Mouse (Mus musculus) kidney, postnatal 25 days (tissue): ENCODE results near the gene Adgrl1.
"Not testable (repeated sequence)": the region's sequence is repeated elsewhere in the genome, so short reads cannot be mapped to it uniquely, and the experiment has no call there.

Experiments
- DNase-seq, 2 experiments: peaks; one replicate each; pipeline ENCODE4 v3.0.0; 2021; ENCODE audit warnings: mixed read lengths in 2 of 2

Adgrl1 gene

DNA sequence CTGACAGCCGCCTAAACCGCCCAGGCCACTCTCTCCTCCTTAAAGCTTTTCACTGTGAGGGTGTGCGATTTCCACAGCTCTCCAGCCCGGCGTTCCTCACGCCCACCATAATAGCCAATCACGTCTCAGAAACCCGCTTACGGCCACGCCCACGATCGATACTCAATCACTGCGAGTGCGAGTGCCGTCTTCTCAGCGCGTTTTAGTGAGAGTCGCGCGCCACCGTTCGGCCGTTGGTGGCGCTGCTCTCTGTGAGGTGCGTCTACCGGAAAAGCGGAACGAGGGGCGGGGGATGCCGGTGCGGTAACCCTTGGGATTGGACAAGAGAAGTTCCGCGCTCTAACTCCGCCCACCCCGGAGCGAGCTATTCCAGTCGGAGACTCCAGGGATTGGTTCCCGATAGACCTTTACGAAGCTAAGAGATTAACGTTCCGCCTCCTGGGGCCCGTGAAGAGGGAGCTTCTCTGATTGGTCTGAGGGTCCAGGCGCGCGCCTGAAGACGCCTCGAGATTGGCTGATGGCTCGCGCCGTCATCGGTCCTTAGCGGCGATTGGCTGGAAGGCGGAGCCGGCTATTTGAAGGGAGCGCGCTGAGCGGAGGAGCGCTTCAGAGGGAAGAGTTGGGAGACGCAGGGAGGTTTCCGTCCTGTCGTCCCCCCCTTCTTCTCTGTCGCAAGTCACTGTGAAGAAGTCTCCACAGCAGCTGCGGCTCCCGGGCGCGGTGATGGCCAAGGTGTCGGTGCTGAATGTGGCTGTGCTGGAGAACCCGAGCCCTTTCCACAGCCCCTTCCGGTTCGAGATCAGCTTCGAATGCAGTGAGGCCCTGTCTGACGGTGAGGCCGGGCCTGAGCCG lies 55.4 kb downstream of the Adgrl1 start, which contains the start of the genes Gm10644 and Asf1b:
TSS of gene Gm10644 (minus strand) at position 100 of the 852 bp plus-strand sequence.
TSS of gene Asf1b (plus strand) at position 402 of the 852 bp plus-strand sequence.
- DNase-seq = peak; percentile 100

DNA sequence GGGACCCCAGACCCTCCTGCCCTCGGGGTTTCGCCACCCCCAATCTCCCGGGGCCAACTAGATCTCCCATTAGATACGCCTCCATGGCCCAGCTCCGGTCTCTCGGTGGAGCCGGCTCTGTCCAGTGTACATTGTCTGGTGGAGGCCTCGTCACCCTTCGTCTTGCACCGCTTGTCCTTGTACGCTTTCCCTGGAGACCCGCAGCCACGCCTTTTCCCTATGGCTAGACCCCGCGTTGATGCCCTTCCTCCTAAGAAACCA lies 56.0 kb downstream of the Adgrl1 start:
- DNase-seq = no peak

DNA sequence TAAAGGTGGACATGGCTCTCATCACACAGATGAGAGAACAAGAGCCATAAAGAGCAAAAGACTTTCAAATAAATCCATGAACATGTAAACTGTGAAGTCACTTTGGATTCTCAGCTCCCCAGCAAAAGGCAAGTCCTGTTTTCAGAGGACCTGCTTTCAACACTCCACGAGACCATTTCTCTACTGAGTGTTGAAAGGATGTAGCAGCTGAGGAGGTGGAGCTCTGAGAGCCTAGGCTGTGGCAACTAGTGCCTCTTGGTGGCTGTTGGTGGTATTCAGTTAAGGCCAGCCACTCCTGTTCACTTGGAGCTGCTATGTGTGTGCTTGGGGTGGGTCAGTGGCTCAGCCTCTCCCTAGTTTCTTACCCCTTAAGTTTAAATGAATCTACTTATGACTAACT lies 56.9 kb downstream of the Adgrl1 start:
- DNase-seq = no peak

DNA sequence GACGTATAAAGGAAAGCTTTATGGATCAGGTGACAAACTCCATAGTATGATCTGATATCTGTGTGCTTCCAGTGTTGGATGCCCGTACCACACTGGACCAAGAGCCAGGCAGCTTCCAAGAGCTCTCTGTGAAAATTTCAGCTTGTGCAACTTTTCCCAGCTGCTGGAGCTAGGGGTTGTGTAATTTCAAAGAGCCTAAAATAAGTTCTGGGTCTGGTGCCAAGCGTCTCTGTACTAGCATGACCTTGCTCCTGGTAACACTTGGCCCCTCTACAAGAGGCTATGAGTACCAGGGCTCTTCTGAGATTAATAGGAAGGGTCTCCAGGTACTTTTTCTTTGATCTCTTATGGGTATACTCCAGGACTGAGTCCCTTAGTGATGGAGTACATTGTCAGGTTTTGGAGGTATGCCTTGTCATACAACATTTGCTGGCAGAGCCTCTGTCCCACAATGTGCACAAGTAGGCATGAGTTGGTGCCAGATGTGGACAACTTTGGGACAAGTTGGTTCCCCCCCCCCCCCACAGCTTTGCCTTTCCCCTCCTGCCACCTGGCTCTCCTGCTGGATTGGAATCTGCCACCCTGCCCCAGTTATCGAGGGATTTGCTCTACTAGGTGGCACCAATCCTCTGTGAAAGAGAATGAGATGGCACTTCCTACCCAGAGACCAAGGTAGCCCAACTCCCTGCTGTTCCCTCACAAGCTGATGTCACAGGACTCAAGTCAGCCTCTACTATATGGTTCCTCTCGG lies 64.3 kb downstream of the Adgrl1 start:
- DNase-seq = peak; percentile 12 to 38

DNA sequence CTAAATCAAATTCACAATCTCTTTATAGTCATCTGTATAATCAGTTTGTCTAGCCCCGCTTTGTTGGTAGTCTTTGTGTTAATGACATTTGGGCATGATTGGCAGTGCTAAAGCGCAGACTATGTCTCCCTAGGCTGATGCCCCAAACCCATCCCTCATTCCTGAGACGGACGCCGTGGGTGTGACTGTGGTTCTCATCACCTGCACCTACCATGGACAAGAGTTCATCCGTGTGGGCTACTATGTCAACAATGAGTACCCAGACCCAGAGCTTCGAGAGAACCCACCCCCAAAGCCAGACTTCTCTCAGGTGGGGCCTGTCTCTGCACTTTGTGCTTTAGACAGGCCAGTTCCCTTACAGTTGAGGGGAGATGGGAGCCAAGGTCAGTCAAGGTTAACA lies 67.8 kb downstream of the Adgrl1 start:
- no peak for DNase-seq

DNA sequence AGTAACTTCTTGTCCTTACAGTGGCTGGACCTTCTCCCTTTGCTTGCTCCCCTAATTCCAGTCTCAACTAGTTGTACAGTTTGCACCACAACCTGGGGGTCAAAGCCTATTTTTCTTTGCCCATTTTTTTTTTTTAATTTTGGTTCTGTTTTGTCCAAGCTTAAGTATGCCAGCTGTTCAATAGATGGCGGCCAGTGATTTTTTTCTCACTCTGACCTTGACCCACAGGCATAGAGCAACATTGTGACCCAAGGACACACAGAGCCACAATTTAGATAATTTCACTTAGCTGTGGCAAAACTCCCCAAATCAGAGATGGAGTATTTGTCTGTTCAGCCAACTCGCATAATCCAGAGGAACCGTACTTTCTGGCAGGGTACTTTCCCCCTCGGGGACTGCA lies 71.2 kb downstream of the Adgrl1 start:
- no peak for DNase-seq

DNA sequence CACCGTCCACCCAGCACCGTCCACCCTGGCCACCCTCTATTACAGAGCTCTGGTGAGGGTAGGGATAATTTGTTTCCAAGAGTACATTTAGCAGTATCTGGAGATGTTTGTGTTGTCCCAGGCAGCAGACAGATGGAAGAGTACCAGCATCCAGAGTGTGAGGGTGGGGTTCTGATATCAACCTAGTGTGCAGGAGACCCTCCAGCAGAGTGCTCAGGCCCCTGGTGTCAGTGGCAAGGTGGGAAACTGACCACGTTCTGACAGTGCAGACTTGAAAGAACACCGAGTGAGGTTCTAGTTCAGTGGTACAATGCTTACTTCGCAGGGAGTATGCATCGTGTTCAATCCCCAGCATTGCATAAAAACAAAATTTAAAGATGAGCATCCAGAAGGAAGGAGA lies 71.8 kb downstream of the Adgrl1 start:
- DNase-seq = peak in 1 of 2 experiments; percentile 32

DNA sequence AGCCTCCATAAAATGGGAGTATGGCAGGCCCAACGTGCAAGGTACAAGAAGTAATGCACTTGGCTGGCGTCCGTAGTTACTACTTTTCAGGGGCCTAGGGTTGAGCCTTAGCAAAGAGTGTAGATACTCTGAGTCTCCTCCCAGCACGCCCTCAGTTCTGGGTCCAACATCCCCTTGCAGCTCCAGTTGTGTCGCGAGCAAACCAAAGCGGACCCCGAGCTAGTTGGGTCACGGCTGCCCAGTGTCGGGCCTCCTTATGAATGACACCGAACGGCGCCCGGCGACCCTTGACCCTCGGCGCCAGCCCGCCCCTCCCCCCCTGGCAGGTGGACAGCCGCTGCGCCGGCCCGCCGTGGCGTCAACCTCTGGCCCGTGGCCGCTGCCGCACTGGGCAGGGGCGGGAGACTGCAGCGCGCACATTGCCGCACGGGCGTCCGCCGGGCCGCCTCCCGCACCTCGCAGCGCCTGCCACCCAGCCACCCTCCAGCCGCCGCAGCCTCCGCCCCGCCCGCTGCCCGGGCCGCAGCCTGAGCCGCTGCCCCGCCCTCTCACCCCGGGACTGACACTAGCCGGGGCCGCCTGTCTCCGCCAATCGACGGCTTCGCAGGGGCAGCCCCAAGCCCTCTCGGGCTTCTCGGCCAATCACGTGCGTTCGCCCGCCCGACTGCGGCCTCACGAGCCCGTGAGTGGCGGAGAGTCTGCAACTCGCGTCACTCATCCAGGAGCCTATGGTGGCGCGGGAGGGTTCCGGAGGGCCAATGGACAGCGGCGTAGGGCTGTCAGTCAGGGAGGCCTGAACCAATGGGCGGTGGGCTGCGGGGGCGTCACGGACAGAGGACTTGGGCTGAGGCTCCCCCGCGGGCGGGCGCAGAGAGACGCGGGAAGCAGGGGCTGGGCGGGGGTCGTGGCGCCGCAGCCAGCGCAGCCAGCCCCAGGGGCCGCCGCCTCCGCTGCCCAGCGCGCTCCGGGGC lies 72.5 kb downstream of the Adgrl1 start, which contains the start of gene Prkaca:
TSS of gene Prkaca (plus strand) at position 844 of the 971 bp plus-strand sequence.
- DNase-seq = peak; percentile 97 to 100

DNA sequence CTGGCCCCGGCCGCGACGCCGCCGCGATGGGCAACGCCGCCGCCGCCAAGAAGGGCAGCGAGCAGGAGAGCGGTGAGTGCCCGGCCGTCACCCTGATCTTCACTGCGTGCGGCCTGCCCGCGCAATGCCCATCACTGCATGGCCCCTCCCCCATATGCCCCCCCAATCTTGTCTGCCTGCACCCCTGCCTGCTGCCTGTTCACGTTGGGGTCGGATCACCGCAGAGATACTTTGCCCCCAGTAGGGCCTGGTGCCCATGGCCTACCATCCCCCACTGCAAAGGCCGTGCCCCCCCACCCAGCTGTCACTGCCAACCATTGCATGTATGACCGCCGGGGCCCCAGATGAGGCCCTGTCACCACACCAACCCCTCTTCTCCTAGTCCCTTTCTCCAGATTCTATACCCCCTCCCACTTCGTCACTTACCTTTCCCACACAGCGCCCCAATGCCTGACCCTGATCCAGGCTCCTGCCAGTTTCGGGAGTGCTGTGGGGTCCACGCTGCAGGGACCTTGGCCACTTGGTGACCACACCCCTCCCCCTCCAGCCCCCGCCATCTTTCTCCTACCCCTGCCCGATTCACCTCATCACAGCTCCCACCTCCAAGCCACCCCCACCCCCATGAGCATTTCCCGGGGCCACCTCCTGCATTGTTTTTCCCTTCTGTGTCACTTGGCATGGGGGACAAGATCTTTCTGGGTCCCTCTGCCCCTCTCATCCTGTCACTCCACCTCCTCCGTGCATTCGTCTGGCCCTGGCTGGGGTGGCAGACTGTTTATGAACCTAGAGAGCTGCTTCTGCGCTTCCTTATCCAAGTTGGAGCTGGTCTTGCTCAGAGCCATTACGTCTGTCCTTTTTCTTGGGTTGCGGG lies 73.5 kb downstream of the Adgrl1 start:
- peak; percentile 16 to 62 for DNase-seq

DNA sequence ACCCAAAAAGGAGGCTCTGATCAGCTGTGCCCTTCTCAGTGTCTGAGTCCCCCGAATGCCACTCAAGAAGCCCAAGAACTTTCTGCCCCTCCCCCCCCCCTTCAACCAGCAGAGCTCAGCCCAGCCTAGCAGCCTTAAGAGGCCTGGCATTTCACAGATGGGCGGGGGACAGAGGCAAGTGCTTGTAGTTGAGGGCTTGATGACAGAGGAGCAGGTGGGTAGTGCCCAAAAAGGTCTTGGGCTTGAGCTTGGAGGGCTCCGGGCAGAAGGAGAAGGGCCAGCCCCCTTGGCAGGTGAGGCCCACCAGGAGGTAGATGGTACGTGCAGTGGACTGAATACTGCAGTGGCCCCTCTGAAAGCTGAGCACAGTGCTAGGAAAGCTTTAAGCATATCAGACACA lies 74.6 kb downstream of the Adgrl1 start:
- DNase-seq = peak in 1 of 2 experiments; percentile 33

DNA sequence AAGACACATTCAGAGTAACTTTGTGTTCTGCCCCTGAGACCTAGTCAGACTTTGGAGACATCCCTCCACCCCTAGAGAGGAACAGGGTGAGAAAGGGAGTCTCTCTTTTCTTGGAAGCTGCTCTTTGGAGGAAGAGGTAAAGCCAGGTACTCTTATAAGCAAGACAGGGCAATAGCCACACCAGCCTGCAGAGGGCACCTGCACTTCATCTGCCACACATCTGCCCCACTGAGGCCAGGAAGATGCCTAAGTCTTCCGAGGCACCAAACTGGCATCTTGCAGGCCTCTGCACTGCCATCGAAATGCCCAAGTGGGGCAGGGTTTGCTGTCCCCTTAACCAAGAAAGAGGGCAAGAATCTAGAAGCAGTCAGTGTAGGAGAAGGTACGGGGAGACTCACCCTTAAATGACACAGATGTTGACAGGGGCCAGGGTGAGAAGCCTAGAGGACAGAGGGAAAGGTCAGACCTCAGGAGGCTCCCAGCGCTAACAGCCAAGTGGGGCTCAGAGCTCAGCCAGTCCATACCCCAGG lies 76.3 kb downstream of the Adgrl1 start:
- DNase-seq = peak; percentile 50 to 55

DNA sequence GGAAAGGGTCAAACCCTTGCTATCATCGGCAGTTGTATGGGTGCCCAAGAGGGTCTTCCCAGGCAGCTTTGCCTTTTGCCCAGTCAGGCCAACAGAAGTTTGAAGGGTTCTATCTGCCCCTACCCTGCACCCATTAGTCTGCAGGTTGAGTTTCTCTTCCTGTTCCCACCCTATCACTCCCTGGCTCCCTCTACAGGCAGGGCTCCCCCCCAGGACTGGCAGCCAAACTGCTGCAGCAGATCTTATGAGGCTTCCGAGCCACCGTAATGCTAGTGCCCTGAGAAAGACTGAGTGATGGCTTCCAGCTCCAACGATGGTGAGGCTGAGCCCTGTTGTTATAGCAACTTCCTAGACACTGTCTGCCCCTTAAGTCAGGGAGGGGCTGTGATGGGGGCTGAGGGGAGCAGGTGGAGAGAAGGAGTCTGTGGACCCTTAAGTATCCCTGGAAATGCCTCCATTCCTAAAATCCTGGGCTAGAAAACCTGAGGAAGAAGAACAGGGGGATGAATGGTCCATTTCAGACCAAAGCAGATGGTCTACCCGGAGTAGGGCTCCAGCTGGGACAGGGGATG lies 77.0 kb downstream of the Adgrl1 start:
- peak in 1 of 2 experiments; percentile 33 for DNase-seq

DNA sequence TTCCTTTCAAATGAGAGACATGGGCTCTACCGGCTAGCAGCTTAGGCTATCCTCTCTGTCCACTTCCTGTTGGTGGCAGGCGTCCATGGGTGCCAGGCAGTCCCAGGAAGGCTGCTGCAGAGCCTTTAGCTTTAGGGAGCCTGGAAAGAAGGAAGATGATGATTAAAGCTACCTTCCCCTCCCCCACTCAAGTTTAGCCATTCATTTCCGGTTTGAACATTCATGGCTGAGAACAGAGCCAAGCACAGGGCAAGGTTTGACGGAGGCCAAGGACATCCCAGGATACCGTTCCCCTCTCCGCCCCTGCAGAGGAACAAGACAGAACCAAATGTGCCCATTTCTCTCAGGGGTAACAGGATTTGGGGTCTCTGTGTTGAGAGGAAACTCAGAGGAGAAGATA lies 77.7 kb downstream of the Adgrl1 start:
- peak; percentile 36 to 55 for DNase-seq

DNA sequence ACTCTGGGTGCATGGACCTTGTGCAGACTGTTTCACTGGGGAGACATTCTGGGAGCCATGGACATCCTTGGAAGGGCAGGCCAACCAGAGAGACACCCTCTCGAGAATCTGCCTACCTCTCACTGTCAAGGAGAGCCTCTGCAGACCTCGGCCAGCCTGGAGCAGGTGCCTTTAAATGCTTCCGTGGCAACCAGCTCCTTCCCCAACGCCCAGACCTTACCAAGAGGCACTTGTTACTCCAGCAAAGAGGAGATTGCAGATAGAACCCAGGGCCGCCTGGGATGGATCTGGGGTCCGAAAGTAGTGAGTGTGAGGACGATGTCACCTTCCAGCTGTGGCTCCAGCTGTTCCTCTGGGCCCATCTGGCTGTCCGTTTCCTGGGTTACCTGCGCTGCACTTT lies 78.3 kb downstream of the Adgrl1 start:
- peak in 1 of 2 experiments; percentile 29 for DNase-seq

DNA sequence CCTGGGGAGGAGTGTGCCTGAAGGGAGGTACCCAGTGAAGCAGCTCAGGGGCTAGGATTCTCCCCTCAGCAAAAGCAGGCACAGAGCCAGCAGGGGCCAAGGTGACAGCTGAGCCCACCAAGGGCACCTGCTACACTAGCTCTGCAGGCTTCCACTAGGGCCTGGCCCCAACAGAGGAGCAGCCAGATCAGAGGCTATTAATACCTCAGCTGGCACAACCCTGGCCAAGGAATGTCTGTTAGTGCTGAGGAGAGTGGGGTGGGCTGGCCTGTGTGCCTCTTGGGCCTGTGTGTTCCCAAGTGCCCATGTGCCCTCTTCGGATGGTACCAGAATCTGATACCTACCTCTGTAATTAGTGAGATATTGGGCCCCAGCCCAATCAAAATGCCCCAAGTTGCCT lies 80.3 kb downstream of the Adgrl1 start:
- DNase-seq = peak in 1 of 2 experiments; percentile 36

DNA sequence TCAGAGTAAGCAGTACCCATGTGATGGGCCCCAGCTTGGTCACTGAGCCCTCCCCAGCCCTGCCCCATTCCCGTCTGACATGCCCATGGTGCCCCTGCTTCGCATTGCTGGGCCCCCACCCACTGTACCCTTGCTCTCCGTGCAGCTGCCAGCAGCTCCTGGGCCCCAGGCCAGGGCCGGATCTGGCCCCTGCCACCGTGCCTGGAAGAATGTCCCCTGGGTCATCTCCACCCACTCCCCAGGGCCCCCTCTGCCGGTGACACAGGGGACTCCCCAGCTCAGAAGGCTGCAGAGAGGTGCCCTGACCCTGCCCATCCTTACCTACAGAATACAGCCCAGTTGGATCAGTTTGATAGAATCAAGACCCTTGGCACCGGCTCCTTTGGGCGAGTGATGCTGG lies 80.9 kb downstream of the Adgrl1 start:
- DNase-seq = peak in 1 of 2 experiments; percentile 53

DNA sequence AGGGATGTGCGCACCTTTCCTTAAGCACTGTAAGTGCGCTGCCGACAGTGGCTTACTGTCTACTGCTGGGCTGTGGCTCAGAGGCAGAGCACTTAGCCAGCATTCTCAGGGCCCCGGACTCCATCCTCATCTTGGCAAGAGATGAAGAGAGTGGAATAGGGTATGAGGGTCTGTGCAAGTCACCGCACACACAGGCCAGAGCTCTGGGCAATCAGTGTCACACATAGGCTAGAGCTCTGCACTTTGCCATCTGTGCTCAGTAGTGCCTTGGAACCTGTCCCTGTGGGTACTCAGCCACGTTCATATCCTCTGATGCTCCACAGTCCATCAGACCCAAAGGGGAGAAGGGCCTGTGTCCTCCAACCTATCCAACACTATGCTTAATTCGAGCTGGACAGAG lies 81.6 kb downstream of the Adgrl1 start:
- DNase-seq = no peak

DNA sequence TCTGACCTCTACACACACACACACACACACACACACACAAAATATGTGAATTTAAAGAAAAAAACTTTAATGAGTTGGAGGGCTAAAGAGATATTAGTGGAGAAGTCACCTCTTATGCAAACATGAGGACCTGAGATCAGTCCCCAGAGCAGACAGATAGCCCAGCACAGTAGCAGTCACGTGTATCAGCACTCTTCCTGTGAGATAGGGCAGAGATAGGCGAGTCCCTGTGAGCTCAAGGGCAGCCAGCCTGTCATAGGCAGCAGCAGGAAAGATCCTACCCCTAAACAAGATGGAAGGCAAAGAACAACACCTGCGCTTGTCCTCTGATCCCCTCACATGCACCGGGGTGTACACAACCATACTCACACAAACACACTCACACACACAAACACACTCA lies 82.5 kb downstream of the Adgrl1 start:
- no peak for DNase-seq

DNA sequence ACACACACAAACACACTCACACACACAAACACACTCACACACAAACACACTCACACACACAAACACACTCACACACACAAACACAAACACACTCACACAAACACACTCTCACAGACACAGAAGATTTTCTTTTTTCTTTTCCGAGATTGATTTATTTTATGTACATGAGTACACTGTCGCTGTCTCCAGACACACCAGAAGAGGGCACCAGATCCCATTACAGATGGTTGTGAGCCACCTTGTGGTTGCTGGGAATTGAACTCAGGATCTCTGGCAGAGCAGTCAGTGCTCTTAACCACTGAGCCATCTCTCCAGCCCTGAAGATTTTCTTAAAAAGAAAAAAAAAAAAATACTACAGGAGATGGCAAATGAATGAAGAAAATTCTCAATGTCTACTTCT lies 83.3 kb downstream of the Adgrl1 start:
- DNase-seq = not testable (repeated sequence)

DNA sequence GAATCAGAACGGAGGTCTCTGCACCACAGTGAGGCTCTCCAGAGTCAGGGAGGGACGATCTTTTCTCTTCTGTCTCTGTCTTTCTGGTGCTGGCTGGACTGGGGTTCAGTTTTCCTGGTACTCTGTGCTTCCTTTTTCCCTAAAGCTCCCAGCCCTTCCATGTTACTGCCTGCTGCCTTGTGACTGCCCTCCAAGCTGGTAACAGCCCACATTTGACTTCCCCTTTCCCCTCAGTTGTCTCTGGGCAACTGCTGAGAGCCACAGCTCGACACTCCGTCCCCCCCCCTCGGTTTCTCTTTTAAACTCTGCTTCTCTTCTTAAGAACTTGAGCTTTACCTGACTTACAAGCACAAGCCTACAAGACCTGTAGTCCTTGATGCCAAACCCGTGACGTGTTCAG lies 89.3 kb downstream of the Adgrl1 start:
- peak in 1 of 2 experiments; percentile 28 for DNase-seq

DNA sequence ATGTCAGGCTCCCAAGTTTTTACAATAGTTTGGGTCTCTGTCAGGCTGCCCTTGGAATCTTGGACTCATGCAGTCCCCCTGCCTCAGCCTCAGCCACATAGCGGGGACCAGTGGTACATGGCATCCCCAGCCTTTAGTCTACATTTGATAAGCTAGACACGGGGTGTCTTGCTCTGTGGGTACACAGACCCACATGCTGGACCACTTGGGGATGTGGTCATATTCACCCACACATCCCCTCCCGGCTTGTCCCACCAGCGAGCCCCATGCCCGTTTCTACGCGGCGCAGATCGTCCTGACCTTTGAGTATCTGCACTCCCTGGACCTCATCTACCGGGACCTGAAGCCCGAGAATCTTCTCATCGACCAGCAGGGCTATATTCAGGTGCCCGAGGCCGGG lies 90.3 kb downstream of the Adgrl1 start:
- peak in 1 of 2 experiments; percentile 29 for DNase-seq
